Mouse (Mus musculus) liver (tissue): ENCODE measurements around the gene Pop5.

Experiments
- DNase-seq: peaks from one replicate; pipeline ENCODE4 v3.0.0-alpha.2; 2020; ENCODE audit warnings: mixed read lengths

Pop5 gene

GRCm38 (mm10) chr5:115266787-115267468, 31.3 kb downstream of the Pop5 start:
- DNase-seq, result peak; percentile 84

- no peak for DNase-seq
Measured at GRCm38 (mm10) chr5:115267469-115268045, 31.9 kb downstream of the Pop5 start.

DNA sequence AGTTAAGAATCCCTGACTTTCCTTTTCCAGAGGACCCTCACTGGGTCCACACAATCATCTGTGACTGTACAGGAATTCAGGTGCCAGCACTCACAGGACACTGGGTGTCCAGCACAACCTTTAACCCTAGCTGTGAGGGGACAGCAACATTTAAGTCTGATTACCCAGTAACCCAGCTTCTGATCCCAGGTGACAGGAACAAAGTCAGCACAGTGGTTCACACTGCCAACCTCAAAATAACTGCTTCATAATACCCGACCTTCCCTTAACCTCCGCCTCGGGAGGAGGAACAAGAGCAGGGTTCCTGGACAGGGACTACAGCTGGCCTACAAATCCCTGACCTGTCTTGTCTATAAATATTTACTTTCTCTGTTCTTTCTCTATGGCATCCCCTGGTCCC, 32.6 kb downstream of the Pop5 start:
- no peak for DNase-seq

- no peak for DNase-seq
Measured at GRCm38 (mm10) chr5:115269969-115270368, 34.3 kb downstream of the Pop5 start.

DNA sequence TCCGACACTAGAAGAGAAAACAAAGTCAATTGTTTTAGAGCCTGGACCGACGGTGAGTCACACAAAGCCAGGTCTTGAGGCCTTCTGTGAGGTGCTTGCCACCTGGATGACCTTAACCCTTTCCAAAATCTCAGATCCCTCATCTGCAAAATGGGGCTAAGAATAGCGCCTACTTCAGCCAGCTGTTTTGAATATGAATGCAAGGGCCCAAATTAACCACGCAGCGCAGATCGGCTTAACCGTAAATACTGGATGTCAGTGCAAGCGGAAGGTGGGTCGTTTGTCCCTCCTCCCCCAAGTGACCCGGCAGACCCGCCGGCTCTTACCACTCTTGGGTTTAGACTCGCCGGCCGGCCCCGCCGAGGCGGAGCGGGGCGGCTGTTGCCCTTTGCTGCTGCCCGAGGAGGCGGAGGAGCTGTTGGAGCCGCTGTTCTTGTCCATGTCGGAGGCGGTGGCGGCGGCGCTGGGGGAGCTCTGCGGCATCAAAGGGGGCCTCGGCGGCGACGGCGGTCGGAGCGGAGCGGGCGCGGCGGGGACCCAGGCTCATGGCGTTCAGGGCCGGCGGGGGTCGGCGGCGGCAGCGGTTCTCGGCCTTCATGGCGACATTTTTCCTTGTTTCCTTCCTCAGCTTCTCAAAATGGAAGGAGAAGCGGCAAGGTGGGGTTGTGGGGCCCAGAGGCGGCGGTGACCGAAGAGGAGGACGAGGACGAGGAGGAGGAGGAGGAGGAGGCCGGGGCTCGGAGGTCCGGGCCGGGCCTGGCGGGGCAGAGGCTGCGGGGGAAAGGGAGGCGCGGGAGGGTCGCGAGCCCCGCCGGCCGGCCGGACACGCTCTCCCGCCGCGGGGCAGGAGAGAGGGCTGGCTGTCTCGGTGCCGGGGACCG, 36.5 kb downstream of the Pop5 start:
- DNase-seq, result peak; percentile 70

GRCm38 (mm10) chr5:115272812-115273548, 37.3 kb downstream of the Pop5 start, which contains the start of gene Rnf10:
Gene Rnf10, minus strand, starts transcription at chr5:115272898.
- peak; percentile 96 for DNase-seq

DNA sequence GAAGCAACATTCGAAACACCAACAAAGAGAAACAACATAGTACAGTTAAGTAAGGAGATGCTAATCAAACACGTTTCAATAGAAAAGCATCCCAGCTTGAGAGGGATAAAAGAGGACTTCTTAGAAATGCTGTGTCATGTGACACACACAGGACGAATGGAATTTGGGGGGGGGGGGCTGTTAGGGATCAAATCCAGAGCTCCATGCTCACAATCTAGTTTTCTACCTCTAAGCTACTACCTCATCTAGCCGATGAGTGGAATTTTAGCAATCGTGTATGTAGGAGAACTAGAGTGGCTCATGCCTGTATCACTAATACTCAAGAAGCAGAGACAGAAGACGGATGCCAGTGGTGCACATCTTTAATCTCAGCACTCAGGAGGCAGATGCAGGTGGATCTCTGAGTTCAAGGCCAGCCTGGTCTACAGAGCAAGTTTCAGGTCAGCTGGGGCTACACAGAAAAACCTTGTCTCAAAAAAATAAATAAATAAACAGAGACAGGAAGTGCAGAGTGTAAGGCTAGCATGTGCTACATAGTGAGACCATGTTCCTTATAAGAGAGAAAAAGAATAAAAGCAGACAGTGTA, 38.0 kb downstream of the Pop5 start:
- DNase-seq, result no peak

DNA sequence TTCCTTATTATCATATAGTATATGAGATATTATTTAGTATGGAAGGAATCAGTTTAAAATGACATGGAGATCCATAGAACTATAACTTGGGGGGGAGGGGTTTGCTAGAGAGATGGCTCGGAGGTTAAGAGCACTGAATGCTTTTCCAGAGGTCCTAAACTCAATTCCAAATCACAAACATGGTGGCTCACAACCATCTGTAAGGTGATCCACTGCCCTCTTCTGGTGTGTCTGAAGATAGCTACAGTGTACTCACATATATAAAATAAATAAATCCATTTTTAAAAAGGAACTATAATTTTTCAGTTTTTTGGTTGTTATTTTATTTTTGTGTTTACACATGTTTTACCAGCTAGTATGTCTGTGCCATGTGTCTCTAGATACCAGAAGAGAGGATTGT, 38.7 kb downstream of the Pop5 start:
- DNase-seq, result no peak

GRCm38 (mm10) chr5:115274771-115275170, 39.1 kb downstream of the Pop5 start:
- DNase-seq, result no peak

DNA sequence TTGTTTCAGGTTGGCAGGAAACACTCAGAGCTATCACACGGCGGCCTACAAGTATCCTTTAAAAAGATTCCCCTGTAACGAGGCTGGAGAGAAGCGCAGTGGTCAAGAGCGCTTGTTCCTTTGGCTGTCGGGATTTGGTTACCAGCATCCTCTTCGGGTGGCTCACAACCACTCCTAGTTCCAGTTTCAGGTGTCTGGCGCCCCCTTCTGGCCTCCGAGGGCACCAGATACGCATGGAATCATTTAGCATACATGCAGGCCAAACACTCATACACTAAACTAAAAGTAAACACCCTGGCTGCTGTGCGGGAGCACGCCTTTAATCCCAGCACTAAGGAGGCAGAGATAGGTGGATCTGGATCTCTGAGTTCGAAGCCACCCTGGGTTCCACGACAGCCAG, 40.4 kb downstream of the Pop5 start:
- peak; percentile 80 for DNase-seq

GRCm38 (mm10) chr5:115278053-115278452, 42.4 kb downstream of the Pop5 start:
- no peak for DNase-seq

- no peak for DNase-seq
Measured at GRCm38 (mm10) chr5:115278785-115279184, 43.1 kb downstream of the Pop5 start.

- peak; percentile 90 for DNase-seq
Measured at GRCm38 (mm10) chr5:115279226-115280049, 43.8 kb downstream of the Pop5 start, which contains the start of gene Coq5. Gene Coq5, plus strand, starts transcription at chr5:115279666.

- DNase-seq, result peak; percentile 34
Measured at GRCm38 (mm10) chr5:115280050-115280687, 44.5 kb downstream of the Pop5 start.

- peak; percentile 40 for DNase-seq
Measured at GRCm38 (mm10) chr5:115284735-115285134, 49.1 kb downstream of the Pop5 start.

DNA sequence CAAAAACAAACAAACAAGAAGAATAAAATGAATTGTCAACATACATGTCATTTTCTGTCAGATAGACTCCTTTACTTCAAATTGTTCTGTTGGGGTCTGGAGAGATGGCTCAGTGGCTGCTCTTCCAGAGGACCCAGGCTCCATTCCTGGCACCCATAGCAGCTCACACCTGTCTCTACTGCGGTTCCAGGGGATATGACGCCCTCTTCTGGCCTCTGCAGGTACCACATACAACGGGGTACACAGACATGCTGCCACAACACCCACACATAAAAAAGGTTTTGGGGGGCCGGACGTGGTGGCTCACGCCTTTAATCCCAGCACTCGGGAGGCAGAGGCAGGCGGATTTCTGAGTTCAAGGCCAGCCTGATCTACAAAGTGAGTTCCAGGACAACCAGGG, 58.5 kb downstream of the Pop5 start:
- DNase-seq, result peak; percentile 38
